Mouse (Mus musculus) ovary, adult 18-20 months (tissue): Measurements from ENCODE around the gene Kcnk12.

Source experiments
- DNase-seq: peaks from one replicate; pipeline ENCODE4 v3.0.0; 2022; ENCODE audit warnings: low spot score, mixed read lengths

Kcnk12 gene

DNA sequence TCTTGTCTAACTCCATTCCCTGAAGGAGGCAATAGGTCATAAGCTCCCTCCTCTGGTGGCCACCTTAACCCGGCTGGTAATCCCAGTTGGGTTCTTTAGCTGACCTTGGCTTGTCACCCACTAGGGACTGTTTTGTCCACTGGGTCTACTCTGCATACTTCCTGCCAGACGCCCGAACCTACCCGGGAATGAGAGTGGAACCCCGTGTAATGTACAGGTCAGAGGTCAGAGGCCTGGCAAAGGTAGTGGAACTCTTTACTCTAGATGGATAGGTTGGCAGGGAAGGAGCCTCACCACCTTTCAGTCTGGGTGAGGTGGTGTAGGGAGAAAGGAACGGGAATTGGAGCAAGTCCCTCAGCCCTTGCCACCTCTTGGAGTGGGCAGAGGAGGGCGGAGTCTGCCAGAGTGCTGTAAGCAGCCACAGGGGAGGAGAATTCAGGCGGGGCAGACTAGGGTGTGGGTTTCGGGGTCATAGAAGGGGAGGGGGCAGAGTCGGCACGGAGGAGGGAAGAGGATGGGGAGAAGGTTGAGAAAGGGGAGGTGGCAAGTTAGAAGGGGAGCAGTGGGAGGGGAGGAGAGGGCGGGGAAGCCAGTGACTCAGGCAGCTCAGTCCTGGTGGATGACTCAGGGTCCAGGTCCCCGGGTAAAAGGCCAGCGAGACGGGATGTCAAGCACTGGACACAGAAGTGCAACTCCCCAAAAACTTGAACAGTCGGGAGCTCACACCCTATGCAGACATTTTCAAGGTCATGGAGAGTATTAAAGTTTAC, 98.6 kb downstream of the Kcnk12 start:
- no peak for DNase-seq

DNA sequence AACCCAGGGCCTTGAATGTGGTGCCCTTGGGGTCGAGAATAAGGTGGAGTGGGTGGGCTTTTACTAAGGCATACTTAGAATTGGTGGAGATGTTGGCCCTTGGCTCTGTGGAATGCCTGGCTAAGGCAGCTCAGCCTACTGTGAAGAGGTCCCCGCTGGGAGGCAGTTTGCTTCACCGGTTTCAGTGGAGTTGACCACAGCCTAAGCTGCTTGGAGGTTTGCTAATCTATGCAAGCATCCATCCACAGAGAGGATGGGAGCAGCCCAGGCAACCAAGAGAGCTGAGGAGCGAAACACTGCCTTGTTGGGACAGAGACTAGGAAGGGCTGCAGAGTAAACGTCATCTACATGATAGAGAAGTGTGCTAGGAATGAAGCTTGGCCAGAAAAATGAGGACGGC, 101.0 kb downstream of the Kcnk12 start:
- DNase-seq, result no peak

DNA sequence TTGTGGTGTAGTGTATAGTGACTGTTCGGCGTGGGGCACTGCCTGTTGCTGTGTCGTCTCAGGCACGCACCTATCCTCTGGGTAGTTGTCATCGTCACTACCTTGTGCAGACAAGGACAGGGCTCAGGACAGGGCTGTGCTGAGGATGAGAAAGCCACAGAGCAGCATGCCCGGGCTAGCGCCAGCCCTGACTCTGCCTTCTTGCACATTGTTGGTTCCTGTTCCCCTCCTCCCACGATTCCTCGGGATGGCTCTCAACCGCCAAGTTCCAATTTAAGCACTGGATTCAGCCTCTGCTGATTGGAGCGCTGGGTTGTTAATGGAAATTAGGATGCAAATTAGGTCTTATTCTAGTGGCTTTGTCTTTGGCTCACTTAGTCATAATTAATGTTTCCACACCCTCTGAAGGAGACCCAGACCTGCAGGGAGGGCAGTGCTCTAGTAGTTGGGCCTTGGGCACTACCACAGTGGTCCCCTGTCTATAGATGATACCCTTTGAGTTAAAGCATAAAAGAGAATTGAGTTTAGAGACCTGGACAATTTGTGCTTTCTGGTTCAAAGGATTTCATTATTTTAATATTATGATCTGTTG, 101.8 kb downstream of the Kcnk12 start:
- DNase-seq, result no peak
